Mouse (Mus musculus): ENCODE measurements around the gene Scrn1.

The Scrn1 gene

DNA sequence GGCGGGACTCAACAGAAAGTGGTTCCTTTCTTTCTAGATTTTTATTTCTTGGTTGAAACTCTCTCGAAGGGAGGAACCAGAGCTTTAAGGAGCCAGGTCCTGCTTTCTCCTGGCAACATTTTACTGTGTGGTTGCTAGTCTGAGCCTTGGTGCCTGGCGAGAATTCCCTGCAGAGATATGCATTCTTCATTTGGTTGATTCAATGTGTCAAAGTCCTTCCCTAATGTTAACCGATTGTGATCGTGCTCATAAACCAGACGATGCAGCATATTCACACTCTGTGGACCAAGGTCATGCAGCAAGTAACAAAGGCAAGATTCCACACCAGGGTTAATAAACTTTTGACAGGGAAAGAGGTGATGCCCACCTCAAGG lies 244 bp upstream of the Scrn1 start:
- DNase-seq (ENCODE audit: low read depth, low spot score): no peak

DNA sequence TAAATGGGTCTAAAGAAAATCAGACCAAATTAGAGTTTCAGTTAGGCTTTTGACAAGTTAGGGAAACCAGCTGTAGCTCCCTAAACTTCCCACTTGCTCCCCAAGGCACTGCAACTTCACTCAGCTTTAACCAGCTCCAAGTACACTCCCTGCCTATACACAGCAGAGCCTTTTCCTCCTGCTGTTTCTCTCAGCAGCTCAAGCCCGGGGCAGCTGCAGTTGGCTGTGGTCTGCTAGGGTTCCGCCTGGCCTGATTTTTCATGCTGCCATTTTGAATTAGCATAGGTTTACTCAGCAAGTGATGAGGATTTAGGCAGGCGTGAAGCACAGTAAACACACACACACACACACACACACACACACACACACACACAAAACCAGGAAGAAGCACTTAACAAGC lies 1.3 kb downstream of the Scrn1 start:
- DNase-seq (ENCODE audit: low read depth, low spot score): no peak

DNA sequence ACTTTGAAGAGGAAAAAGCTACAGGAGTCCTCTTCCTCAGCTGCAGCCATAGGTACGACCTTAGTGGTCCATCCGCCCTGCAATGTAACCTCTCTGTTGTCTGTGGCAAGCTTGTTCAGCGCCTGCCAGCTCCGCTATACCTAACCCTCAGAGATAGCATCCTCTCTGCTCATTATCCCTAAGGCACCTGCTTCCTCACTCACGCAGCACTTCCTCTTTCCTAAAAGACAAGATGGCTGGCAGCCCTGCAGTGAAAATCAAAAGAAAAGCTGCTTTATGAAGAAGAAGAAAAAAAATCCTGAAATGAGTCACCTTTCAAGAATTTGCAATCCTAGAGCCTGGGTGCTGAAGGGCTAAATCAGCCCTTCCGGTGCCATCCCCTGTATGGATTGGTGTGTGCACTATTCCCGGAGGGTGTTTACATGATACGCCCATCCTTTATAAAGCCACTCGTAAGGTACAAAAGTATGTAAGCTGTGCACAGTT lies 1.7 kb downstream of the Scrn1 start:
- no peak for DNase-seq (ENCODE audit: low read depth, low spot score)

DNA sequence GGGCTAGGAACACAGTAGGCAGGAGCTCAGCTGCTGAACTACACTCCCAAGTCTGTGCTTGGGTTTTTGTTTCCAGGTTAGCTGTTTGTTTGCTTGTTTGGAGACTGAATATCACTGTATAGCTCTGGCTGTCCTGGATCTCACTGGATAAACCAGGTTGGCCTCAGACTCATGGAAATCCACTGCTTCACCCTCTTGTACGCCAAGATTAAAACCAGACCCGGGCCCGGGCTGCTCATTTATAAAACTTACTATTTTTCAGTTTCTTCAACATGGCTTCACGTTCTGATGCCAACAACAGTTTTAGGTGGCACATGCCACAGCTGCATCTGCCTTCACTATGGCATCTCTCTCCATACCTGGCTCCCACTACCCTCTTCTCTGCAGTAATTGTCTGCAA lies 2.7 kb downstream of the Scrn1 start:
- DNase-seq (ENCODE audit: low read depth, low spot score): no peak

GRCm38 (mm10) chr6:54562018-54562809 lies 4.1 kb downstream of the Scrn1 start:
- DNase-seq (ENCODE audit: low read depth, low spot score): no peak

GRCm38 (mm10) chr6:54558466-54558865 lies 7.8 kb downstream of the Scrn1 start:
- DNase-seq (ENCODE audit: low read depth, low spot score): no peak

DNA sequence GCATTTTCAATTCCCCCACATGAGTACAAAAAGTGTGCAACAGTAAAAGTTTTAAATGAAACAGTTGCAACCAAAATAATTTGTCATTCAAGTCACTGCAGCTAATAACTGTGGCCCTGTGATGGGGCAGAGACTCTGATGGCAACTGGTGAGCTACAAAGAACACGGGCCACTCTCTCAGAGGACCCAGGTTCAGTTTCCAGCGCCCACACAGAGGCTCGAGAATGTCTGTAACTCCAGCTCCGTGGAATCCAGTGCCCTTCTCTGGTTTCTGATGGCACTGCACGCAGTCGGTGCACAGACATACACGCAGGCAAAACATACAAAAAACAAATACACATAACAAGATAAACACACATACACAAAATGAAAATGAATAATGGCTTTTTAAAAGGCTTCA lies 8.6 kb downstream of the Scrn1 start:
- no peak for DNase-seq (ENCODE audit: low read depth, low spot score)

GRCm38 (mm10) chr6:54555816-54556215 lies 10.5 kb downstream of the Scrn1 start:
- DNase-seq (ENCODE audit: low read depth, low spot score): no peak

GRCm38 (mm10) chr6:54554341-54555110 lies 11.8 kb downstream of the Scrn1 start:
- no peak for DNase-seq (ENCODE audit: low read depth, low spot score)

DNA sequence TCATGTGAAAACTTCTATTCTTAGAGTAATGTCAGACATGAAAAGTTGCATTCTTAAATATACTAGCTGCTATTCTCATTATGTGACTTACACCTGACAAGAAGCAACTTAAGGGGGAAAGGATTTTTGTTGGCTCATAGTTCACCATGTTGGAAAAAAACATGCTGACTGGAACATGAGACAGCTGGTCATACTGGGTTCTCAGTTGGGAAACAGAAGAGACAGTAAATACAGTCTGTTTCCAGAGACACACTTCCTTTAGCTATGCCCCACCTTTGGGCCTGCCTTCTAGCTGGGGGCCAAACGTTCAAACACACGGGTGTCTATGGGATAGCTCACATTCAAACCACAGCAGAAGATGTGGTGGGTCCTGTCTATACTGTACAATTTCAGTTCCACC lies 12.7 kb downstream of the Scrn1 start:
- no peak for DNase-seq (ENCODE audit: low read depth, low spot score)

DNA sequence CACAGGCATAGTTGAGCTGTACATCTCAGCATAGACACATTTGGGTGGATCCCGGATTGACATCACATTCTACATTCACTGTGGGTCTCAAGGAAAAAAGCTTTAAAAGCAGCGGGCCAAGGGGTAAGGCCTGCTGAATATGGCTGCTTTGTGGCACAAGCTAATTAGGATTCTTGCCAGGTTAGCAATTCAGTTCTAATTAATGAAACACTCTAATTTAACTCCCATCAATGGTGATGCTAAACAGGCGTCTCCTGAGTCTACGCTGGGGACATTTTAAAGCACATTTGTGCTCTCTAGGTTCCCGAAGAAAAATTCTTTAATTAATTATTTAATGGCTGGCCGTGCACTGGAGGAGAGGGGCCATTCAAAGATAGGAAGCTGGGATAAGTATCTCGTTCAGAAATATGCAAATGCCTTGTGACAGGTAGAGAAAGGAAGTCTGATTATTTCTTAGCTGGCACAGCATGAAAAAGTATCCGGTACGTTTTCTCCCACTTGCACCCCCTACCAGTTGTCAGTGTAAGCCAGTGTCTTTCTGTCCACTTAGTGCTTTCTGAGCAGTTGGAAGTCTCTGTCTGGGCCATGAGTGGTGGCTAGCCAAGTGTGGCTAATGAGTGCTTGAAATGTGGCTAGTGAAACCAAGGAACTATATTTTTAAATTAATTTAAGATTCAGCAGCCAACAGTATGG lies 13.4 kb downstream of the Scrn1 start:
- no peak for DNase-seq (ENCODE audit: low read depth, low spot score)

DNA sequence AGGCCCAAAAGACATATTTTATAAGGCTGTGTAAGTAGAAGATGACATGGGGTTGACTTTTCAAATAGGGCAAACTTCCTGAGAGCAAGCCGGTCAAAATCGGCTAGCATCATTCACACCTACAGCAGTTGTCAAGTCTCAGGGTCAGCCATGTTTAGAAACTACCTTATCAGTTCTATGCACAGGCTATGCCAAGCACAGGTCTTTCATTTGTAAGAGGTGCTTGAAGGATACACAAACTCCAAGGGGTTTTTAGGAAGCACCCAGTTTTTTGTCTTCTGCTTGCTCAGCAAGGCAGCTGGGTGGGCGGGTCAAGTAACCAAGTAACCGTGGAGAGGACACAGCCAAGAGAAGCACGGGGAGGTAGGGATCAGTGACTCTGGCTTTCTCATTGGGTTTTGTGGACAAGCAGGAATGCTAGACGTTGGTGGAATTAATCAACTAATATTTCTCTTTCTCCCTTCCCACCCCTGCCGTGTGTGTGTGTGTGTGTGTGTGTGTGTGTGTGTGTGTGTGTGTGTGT lies 15.4 kb downstream of the Scrn1 start:
- DNase-seq (ENCODE audit: low read depth, low spot score): no peak

- no peak for DNase-seq (ENCODE audit: low read depth, low spot score)
These were observed 17.0 kb downstream of the Scrn1 start for GRCm38 (mm10) chr6:54549311-54549710.

- no peak for DNase-seq (ENCODE audit: low read depth, low spot score)
These were observed 17.8 kb downstream of the Scrn1 start for GRCm38 (mm10) chr6:54548314-54549019.

GRCm38 (mm10) chr6:54543646-54544045 lies 22.6 kb downstream of the Scrn1 start:
- DNase-seq (ENCODE audit: low read depth, low spot score): no peak

DNA sequence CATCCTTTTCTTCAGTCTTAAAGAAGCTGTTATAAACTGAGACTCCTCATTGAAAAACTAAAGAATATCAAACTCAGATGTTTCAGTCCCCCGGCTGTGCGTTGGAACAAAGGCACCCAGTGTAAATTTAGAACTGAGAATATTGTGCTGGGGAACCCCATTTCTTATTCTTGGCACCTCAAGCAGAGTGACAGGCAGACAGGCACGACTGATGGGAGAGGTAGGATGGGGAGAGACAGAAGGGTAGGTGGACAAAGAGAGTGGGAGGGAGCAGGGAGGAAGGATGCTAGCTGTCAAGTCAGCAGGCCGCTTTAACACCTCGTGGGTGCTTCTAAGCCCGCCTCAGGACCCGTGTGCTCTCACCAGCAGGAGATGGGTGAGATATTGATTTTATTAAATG lies 23.5 kb downstream of the Scrn1 start:
- DNase-seq (ENCODE audit: low read depth, low spot score): peak; percentile 69

- peak; percentile 34 for DNase-seq (ENCODE audit: low read depth, low spot score)
These were observed 25.9 kb downstream of the Scrn1 start for GRCm38 (mm10) chr6:54540252-54540887.

GRCm38 (mm10) chr6:54539396-54539795 lies 26.9 kb downstream of the Scrn1 start:
- no peak for DNase-seq (ENCODE audit: low read depth, low spot score)

- no peak for DNase-seq (ENCODE audit: low read depth, low spot score)
These were observed 27.5 kb downstream of the Scrn1 start for GRCm38 (mm10) chr6:54538773-54539173.

DNA sequence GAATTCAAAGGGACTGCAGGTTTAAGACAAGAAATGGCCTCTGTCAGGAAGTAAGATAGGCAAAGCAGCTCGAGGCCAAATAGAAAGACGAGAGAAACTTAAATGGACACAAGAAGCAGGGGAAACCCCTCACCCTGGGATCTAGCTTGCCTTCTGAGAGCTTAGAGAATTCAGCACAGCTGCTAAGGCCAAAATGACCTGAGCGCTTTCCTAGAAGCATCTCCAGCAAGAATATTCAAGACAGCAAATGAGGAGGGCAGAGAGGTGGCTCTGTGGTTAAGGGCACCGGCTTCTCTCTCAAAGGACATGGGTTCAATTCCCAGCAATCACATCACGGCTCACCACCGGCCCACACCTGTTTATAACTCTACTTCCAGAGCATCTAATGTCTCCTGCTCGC lies 29.2 kb downstream of the Scrn1 start:
- DNase-seq (ENCODE audit: low read depth, low spot score): no peak

DNA sequence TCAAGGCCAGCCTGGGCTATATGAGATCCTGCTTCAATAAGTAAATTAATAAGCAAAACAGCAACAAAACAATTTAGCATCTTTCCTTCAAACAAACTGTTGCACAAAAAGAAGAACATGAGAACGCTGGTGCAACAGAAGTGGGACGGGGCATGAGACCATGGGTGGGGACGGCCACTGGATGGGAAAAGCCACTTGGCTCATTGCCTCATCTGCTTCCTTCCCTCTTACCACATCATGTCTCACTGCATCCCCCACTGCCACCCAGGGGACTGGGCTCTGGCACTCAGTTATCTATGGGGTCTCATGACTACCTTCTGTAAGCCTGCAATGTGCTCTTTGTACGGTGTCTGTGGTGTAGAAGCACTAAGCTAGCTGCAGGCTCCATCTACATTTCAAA lies 30.8 kb downstream of the Scrn1 start:
- no peak for DNase-seq (ENCODE audit: low read depth, low spot score)

Measured in telencephalon, adult 2 months (tissue).